Mouse (Mus musculus): Measurements from ENCODE around the gene Tcf7l2.

DNA sequence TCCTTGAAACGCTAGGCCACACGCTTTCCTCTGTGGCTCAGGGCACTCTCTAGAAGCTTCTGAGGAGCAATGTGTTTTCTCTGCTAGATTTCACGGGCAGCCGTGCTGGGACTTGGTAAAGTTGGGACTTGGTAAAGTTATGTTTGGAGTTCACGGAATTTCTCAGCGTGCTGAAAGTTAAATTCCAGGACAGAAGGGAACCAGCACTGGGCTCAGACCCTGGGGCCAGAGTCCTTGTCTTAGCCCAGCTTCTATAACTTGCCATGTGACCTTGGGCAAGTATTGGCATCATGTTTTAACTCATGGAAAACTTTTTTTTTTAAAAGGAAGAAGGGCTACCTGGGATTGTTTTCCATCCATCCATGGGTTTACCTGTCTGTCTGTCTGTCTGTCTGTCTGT, 104.6 kb downstream of the Tcf7l2 start:
- TF ChIP-seq GATA1 (IDR thresholded peaks at IDR 0.05; ENCODE audit: low read length) (no peak), TAL1 (IDR thresholded peaks at IDR 0.05; ENCODE audit: low read length) (no peak)
